Mouse (Mus musculus): ENCODE data around the gene Hbb-bs.
"Not testable (repeated sequence)": the region's sequence is repeated elsewhere in the genome, so short reads cannot be mapped to it uniquely, and the experiment has no call there.

The Hbb-bs gene

DNA sequence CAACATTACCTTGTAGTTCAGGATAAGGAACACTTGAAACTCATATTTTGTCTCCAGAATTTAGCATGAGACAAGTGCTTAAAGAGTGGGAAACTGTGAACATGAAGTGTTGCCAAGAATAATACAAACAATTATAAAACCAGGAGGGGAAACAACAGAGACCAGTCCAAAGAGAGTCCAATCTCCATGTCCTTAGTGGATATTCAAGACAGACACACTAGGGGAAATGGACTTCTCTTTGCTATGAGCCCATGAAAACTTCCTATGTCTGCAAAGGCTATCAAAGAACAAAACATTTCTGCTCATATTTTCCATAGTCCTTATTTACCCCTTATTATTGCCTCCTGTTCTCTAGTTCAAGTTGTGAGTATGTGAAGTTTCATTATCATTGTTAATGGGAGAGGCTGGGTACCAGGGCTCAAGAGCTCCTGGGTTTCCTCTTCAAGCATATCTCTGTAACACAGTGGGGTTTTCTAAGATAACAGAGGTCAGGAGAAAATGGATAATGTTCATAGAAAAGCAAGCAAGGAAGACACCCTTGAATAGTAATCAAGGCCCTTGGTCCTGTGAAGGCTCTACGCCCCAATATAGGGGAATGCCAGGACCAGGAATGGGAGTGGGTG is 16.6 kb downstream of the Hbb-bs start:
- DNase-seq (ENCODE audit: low read depth, low spot score) = no peak

- DNase-seq (ENCODE audit: low read depth, low spot score) = no peak
Observed at GRCm38 (mm10) chr7:103810746-103811145, 17.1 kb downstream of the Hbb-bs start.

DNA sequence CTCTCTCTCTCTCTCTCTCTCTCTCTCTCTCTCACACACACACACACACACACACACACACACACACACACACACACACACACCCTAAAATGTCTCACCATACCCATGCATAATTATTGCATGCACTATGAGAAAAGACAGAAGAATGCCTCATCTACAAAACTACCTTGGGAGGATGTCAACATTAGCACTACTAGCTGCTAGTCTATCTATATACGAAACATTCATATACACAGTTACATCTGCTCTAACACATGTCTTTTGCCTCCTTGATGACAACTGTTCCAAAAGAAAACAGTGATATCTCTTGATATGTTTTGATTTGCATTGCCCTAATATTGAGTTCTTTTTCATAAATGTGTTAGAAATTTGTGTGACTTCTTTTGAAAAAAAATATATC is 17.6 kb downstream of the Hbb-bs start:
- DNase-seq (ENCODE audit: low read depth, low spot score) = no peak

DNA sequence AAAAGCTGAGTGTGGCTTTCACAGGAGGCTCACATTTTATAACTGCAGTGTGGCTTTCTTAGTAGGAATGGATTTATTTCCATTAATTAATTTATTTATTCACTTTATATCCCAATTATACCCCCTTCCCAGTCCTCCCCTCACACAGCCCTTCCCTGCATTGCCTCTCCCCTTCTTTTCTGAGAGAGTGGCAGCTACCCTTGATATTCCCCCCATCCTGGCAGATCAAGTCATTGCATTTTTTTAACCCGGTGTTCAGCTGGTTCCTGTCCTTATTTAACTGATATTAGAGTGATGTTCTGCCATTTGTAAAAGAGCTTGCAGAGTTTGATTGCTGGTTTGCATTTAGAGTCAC is 18.1 kb downstream of the Hbb-bs start:
- no peak for DNase-seq (ENCODE audit: low read depth, low spot score)

DNA sequence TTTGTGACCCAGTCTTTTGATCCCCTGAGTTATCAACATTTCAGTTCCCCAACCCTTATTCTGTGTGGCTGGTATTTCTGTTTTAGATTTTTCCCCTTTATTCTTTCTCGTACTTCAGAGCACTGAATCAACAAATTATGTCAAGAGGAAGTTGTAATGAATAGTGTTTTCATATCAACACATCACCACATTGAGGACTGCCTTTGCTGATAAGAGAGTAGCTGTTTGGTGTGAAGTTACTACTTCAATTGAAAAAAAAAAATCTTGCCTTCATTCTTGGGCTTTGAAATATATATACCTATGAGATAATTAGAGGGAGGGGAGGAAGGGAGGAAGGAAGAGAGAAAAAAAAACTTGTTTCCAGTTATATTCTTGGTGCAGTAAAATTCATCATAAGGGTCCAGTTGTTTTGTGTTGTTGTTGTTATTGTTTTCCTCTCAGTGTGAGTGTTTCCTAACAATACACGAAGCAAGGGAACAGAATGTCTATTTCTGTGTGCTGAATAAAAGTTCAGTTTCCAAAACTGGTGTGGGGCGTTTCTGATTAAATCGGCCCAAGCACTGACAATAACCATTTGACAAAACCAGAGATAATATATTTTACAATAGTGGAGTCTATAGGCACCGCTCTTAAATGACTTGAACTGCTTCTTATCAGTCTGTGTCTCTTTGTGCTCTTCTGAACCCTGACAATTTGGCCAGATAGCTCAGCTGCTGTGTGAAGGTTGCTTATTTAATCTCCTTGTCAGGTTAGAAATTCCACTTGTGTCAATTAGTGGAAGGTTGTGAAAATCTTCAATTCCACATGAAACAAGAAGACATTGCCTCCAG is 18.7 kb downstream of the Hbb-bs start:
- DNase-seq (ENCODE audit: low read depth, low spot score) = no peak

DNA sequence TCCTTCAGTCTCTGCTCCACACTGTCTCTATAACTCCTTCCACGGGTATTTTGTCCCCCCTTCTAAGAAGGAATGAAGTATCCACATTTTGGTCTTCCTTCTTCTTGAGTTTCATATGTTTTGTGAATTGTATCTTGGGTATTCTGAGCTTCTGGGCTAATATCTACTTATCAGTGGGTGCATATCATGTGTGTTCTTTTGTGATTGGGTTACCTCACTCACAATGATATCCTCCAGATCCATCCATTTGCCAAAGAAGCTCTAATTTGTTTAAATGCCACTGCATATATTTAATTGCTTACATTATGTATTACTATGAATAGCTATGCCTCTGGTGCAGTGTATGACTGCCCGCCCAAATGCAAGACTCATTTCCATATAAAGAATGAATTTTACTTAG is 19.8 kb downstream of the Hbb-bs start:
- not testable (repeated sequence) for DNase-seq (ENCODE audit: low read depth, low spot score)

GRCm38 (mm10) chr7:103806856-103807255 is 21.0 kb downstream of the Hbb-bs start:
- peak; percentile 58 for DNase-seq (ENCODE audit: low read depth, low spot score)

GRCm38 (mm10) chr7:103792669-103793388 is 35.1 kb downstream of the Hbb-bs start:
- no peak for DNase-seq (ENCODE audit: low read depth, low spot score)

GRCm38 (mm10) chr7:103791721-103792120 is 36.2 kb downstream of the Hbb-bs start, which contains the start of gene Olfr67:
Olfr67 (minus strand) TSS chr7:103791821.
- no peak for DNase-seq (ENCODE audit: low read depth, low spot score)

DNA sequence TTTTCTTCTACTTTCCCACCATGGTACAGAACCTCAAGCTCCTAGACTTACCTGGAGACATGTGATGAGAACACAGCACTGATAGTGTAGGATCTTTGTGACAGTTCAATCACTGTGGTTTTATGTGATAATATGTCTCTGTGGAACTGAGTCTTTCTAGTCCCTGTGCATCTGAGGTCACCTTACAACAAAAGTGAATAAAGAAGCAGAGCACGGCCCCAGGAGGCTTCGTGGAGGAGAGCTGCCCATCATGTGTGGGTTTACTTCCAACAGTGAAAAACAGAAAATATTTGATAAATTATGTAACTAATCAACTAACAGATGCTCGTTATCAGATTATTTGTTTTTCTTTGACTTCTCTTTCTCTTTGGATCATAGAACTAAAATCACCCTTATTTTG is 48.3 kb downstream of the Hbb-bs start, which contains the start of gene Olfr68:
TSS of gene Olfr68 (minus strand) at position 101 of the 400 bp plus-strand sequence.
- DNase-seq (ENCODE audit: low read depth, low spot score) = no peak

- DNase-seq (ENCODE audit: low read depth, low spot score) = not testable (repeated sequence)
Observed at GRCm38 (mm10) chr7:103777652-103778051, 50.2 kb downstream of the Hbb-bs start.
